Mouse (Mus musculus): ENCODE measurements at regions not wholly inside any gene's neighbourhood (a gene's known extent, or its start where the extent isn't known, plus 50 kb on each side); places are given as distances from the start of the nearest gene placed in this dataset.

- TF ChIP-seq HCFC1 (IDR thresholded peaks at IDR 0.05; ENCODE audit: low read depth, low read length), result no peak
- no peak for TF ChIP-seq SMC3 (IDR thresholded peaks at IDR 0.05; ENCODE audit: low read depth, low read length)
- TF ChIP-seq POLR2AphosphoS5 (IDR thresholded peaks at IDR 0.05; ENCODE audit: borderline replicate concordance, low read depth, low read length), result no peak
- no peak for TF ChIP-seq POLR2A (IDR thresholded peaks at IDR 0.05; ENCODE audit: control insufficient read depth in 1 of 2, insufficient read depth in 1 of 2, low read depth in 1 of 2, low read length in 2 of 2, poor library complexity in 1 of 2)
- TF ChIP-seq EP300 (IDR thresholded peaks at IDR 0.05; ENCODE audit: low read depth in 1 of 2, low read length in 2 of 2), result no peak
- no peak for TF ChIP-seq MAFK (IDR thresholded peaks at IDR 0.05; ENCODE audit: borderline replicate concordance, low read depth, low read length)
- TF ChIP-seq CTCF (IDR thresholded peaks at IDR 0.05 in 2 of 3, conservative IDR thresholded peaks at IDR 0.05 in 1 of 3; ENCODE audit: control insufficient read depth in 1 of 3, insufficient read depth in 1 of 3, low read depth in 2 of 3, low read length in 3 of 3, poor library complexity in 1 of 3, severe bottlenecking in 1 of 3), result no peak
- TF ChIP-seq ZC3H11A (IDR thresholded peaks at IDR 0.05; ENCODE audit: low read depth, low read length), result no peak
- no peak for TF ChIP-seq GATA1 (IDR thresholded peaks at IDR 0.05; ENCODE audit: low read depth, low read length)
- no peak for TF ChIP-seq USF2 (IDR thresholded peaks at IDR 0.05; ENCODE audit: borderline replicate concordance in 1 of 2, insufficient read depth in 1 of 2, low read depth in 1 of 2, low read length in 2 of 2)
- no peak for TF ChIP-seq GABPA (IDR thresholded peaks at IDR 0.05; ENCODE audit: low read depth, low read length)
- TF ChIP-seq ELF1 (IDR thresholded peaks at IDR 0.05; ENCODE audit: low read depth, low read length), result no peak
- TF ChIP-seq TCF12 (IDR thresholded peaks at IDR 0.05; ENCODE audit: low read depth, low read length), result no peak
Measured at GRCm38 (mm10) chr19:59850696-59851095, 92.8 kb downstream of the Rab11fip2 start.
